Mouse (Mus musculus) forebrain, embryonic 15.5 days (tissue): Measurements from ENCODE around the gene Ssu72. TPM values are rescaled to one million over a fixed set of nuclear protein-coding genes. Genes with fewer than 3 reads are reported as not detected.
A peak's percentile ranks its signal among the peaks of the same experiment; 100 is the strongest.

ENCODE experiments used
- ATAC-seq: fragments of 200-750 bp; cut with Nextera tagmentation; replicated peaks from 2 replicates; pipeline ENCODE4 v1.8.0; 2017; ENCODE audit warnings: mild to moderate bottlenecking, moderate TSS enrichment, moderate library complexity
- H3K27ac ChIP-seq: fragments of 300-500 bp; sonication (generic); replicated peaks from 2 replicates; pipeline ENCODE4 v1.5.1; 2015; ENCODE audit warnings: mild to moderate bottlenecking, inconsistent platforms
- H3K27me3 ChIP-seq: fragments of 300-500 bp; sonication (generic); 2 replicates; pipeline ENCODE4 v1.6.1; 2015; ENCODE audit warnings: inconsistent platforms
- H3K36me3 ChIP-seq: fragments of 300-500 bp; sonication (generic); 2 replicates; pipeline ENCODE4 v1.6.1; 2015; ENCODE audit warnings: mild to moderate bottlenecking, inconsistent platforms
- H3K4me1 ChIP-seq: fragments of 300-500 bp; sonication (generic); 2 replicates; pipeline ENCODE4 v1.6.1; 2015; ENCODE audit warnings: inconsistent platforms
- H3K4me2 ChIP-seq: fragments of 300-500 bp; sonication (generic); replicated peaks from 2 replicates; pipeline ENCODE4 v1.6.1; 2015; ENCODE audit warnings: mild to moderate bottlenecking, inconsistent platforms
- H3K4me3 ChIP-seq: fragments of 300-500 bp; sonication (generic); 2 replicates; pipeline ENCODE4 v1.5.1; 2015; ENCODE audit warnings: mild to moderate bottlenecking, inconsistent platforms
- H3K9ac ChIP-seq: fragments of 300-500 bp; sonication (generic); replicated peaks from 2 replicates; pipeline ENCODE4 v1.6.1; 2015; ENCODE audit warnings: mild to moderate bottlenecking, inconsistent platforms
- H3K9me3 ChIP-seq: fragments of 300-500 bp; sonication (generic); 2 replicates; pipeline ENCODE4 v1.6.1; 2016; ENCODE audit warnings: inconsistent platforms
- WGBS: fragments of 180-500 bp; shearing (Covaris S2); methylation state at CpG from one replicate; pipeline ENCODE4 v1.1.7; 2015; ENCODE audit warnings: mixed read lengths; 5-methylcytosine and 5-hydroxymethylcytosine counted together
- polyA plus RNA-seq: library from polyadenylated mRNA; unstranded; fragments of >200 nt; fragmentation: Nextera tagmentation; extraction: Ambion mirVana; gene quantifications from 2 replicates; pipeline ENCODE4 v1.2.1, GENCODE M21; 2015

Gene Ssu72
- polyA plus RNA-seq, 1 experiment from 2014 or later, result 144 TPM

DNA sequence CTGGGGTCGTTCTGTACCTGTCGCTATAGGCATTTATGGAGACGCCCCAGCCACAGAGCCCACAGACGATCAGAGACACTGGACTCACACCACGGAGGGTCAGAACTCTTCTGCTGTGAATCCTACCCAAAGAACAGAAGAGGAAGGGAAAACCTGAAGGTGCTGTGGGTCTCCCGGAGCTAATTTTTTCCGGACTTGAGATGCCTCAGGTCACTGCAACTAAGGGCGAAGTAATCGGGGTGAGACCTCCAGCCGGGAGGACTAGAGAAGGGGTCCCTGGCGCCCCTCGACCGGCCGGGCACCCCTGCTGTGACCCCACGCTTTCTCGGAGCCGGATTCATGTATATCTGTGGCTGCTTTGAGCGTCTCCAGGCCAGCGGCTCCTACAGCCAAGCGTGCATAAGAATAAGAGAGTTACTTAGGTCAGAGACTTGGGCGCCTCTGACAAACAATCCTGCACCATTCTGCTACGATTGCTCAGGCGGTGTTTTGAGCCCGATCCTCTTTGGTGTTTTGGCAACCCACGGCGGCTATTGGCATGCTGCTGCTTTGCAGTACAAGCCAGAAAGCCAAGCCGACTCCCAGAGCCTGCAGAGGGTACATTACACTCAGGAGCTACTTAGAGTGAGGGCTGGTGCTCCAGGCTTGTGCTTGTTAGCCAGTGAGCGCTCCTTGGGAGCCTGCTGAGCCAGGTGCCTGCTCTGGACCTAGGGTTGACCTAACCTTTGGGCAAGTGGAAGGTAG is 56.9 kb downstream of the Ssu72 start:
- Histone ChIP-seq H3K27me3 (no peaks in the 10 kb centered on the region), H3K4me1 (peaks cover 28% of the 10 kb centered on the region), H3K9me3 (no peaks in the 10 kb centered on the region), H3K4me2 (peak overlapping the region; percentile 98), H3K9ac (peak overlapping the region; percentile 73), H3K27ac (no peak overlapping the region), H3K36me3 (peaks cover 3% of the 10 kb centered on the region), H3K4me3 (peak overlapping the region; percentile 89)
- WGBS, result 1% methylated on average over 28 of the region's 28 CpGs
- ATAC-seq, result 0 out of 2 replicates have a peak, but pooled peaks have one; percentile 21

DNA sequence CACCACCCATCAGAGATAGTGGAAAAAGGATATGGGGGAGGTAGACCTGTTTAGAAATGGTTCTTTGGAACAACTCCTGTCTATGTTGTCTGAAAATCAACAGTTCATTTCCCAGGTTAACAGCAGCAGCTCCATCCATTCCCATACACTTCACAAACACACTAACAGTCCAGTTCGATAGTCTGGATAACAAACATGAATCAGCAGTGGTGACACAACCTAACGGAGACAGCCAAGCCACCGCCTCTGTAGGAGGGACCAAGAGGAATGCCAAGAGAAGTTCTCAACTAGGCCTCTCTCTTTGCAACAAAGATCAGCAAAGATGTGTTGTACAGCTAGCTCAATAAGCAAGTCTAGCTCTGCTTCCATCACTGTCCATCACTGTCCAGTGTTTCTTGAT is 57.8 kb downstream of the Ssu72 start:
- Histone ChIP-seq H3K9me3 (no peaks in the 10 kb centered on the region), H3K4me1 (peaks cover 28% of the 10 kb centered on the region), H3K4me2 (no peak overlapping the region; the same call in 1 of the 2 replicates), H3K9ac (no peak overlapping the region), H3K27me3 (no peaks in the 10 kb centered on the region), H3K4me3 (no peak overlapping the region), H3K36me3 (0 out of 2 replicates have a peak, but pooled peaks cover 1% of the 10 kb centered on the region), H3K27ac (no peak overlapping the region)
- WGBS, result 93% methylated on average over 3 of the region's 3 CpGs
- no peak for ATAC-seq

DNA sequence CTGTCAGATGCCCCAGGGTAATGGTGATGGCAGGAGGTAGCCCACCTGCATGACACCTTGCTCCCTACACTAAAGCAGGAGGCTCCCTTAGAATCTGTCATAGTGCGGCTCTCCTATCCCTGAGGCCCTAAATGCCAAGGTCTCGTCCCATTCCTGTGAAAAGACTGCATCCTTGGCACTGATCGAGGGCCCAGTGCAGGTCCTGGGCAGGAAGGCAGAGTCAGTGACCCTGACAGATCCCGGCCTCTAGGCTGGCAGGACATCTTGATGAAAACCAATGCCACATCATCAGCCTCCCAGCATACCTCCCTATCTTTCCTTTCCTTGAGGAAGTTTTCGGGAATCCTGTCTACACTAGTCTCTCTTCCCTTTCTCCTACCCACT is 64.9 kb downstream of the Ssu72 start:
- Histone ChIP-seq H3K4me1 (peaks cover 22% of the 10 kb centered on the region), H3K4me2 (peak overlapping the region; percentile 79), H3K4me3 (peak overlapping the region; percentile 49), H3K9me3 (no peaks in the 10 kb centered on the region), H3K9ac (peak overlapping the region; percentile 69), H3K36me3 (no peaks in the 10 kb centered on the region), H3K27me3 (0 out of 2 replicates have a peak, but pooled peaks cover 8% of the 10 kb centered on the region), H3K27ac (no peak overlapping the region)
- ATAC-seq, result no peak
- WGBS, result 61% methylated on average over 5 of the region's 5 CpGs

DNA sequence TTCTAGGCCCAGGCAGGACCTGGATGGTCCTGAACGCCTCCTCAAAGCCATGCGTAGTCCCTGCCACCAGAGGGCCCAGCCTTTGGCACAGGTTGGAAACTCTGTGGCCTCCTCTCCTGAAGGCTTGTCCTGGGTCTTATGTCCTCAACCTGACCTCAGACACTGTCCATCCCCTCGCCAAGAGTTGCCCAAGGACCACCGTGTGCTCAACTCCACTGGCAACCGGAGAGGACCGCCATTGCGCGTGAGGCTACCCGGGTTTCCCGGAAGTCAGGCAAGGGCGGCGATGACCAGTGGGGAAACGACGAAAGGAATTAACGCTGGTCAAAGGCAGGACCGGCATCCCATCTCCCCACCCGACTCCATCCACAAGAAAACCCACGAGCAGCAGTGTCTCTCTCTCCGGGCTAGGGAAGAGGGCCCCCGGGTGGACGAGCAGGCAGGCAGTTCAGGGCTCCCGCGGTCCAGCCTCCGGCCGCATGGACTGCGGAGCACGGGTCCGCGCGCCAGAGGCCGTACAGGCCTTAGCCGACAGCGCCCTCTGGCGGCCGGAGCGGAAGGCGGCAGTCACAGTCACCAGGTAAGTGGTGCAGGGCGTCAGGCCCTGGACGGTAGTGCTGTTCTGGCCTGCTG is 65.4 kb downstream of the Ssu72 start:
- Histone ChIP-seq H3K36me3 (no peaks in the 10 kb centered on the region), H3K27ac (no peak overlapping the region), H3K9me3 (no peaks in the 10 kb centered on the region), H3K4me1 (peaks cover 28% of the 10 kb centered on the region), H3K4me2 (peak overlapping the region; percentile 79), H3K27me3 (0 out of 2 replicates have a peak, but pooled peaks cover 8% of the 10 kb centered on the region), H3K4me3 (peak overlapping the region; percentile 49), H3K9ac (peak overlapping the region; percentile 69)
- ATAC-seq, result peak; percentile 85
- under 1% methylated on average over 39 of the region's 39 CpGs for WGBS

DNA sequence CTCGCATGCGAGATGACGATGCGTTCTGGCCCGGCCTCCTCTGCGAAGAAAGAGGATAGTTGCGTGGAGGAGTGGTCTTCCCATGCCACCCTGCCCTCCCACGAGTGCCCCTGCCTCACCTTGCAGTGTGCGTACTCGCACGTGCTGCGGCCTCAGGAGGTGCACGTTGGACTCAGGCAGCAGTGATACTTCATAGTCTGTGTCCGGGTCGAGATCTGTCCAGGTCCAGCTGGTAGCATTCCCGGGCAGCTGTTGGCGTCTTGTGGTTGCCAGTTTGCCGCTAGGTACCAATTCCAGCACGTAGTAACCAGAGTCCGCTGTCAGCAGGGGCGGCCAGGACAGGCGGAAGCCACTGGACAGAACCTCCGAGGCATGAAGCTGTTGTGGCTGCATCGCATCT is 66.0 kb downstream of the Ssu72 start:
- Histone ChIP-seq H3K4me2 (peak overlapping the region; percentile 79), H3K36me3 (no peaks in the 10 kb centered on the region), H3K27me3 (0 out of 2 replicates have a peak, but pooled peaks cover 8% of the 10 kb centered on the region), H3K9me3 (no peaks in the 10 kb centered on the region), H3K27ac (no peak overlapping the region), H3K9ac (peak overlapping the region; percentile 69), H3K4me1 (peaks cover 34% of the 10 kb centered on the region), H3K4me3 (peak overlapping the region; percentile 49)
- ATAC-seq, result peak; percentile 38
- WGBS, result 37% methylated on average over 24 of the region's 24 CpGs

DNA sequence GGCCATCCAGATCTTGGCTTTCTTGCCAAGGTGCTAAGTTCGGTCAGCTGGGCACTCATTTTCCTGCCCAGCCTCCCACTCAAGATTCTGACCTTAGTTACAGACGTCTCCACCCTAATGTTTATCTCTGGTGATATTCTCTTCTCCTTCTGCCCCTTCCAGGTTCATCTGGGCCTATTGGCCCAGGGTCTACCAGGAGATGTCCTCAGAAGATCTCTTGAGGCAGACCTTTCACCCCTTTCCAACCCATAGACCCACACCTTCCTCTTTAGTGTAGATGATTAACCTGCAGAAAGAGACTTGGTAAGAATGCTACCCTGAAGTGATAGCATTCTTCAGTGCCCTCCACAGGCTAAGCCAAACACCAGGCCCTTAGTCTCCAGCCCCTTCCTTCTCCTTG is 67.1 kb downstream of the Ssu72 start:
- no peak overlapping the region for H3K9ac ChIP-seq

DNA sequence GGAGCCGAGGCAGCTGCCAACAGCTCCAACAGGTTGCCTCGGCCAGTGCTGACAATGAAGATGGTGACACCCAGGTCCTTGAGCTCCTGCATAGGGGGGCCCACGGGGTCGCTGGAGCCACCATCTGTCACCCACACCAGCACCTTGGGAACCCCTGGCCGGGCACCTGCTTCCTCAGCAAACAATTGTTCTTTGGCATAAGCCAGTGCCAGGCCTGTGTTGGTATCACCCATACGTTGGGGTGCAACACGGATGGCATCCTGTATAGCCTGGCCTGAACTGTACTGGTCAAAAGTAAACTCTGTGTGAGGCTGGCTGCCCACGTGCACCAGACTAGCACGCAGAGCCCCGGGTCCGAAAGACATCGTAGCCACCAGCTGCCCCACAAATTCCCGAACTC is 68.2 kb downstream of the Ssu72 start:
- no peak overlapping the region for H3K4me3 ChIP-seq
- WGBS, result 86% methylated on average over 13 of the region's 13 CpGs
- H3K9ac ChIP-seq, result no peak overlapping the region
- peaks cover 36% of the 10 kb centered on the region for H3K4me1 ChIP-seq
- H3K27ac ChIP-seq, result no peak overlapping the region
- ATAC-seq, result no peak
- H3K27me3 ChIP-seq, result 0 out of 2 replicates have a peak, but pooled peaks cover 8% of the 10 kb centered on the region
- no peaks in the 10 kb centered on the region for H3K36me3 ChIP-seq
- H3K9me3 ChIP-seq, result no peaks in the 10 kb centered on the region
- no peak overlapping the region for H3K4me2 ChIP-seq

More for the DNA sequence above, 67.1 kb downstream of the Ssu72 start:
- no peak for ATAC-seq
- Histone ChIP-seq H3K9me3 (no peaks in the 10 kb centered on the region), H3K27me3 (0 out of 2 replicates have a peak, but pooled peaks cover 8% of the 10 kb centered on the region), H3K4me1 (peaks cover 36% of the 10 kb centered on the region), H3K36me3 (no peaks in the 10 kb centered on the region), H3K4me3 (no peak overlapping the region), H3K27ac (no peak overlapping the region), H3K4me2 (no peak overlapping the region)
- WGBS, result 85% methylated on average over 2 of the region's 2 CpGs

DNA sequence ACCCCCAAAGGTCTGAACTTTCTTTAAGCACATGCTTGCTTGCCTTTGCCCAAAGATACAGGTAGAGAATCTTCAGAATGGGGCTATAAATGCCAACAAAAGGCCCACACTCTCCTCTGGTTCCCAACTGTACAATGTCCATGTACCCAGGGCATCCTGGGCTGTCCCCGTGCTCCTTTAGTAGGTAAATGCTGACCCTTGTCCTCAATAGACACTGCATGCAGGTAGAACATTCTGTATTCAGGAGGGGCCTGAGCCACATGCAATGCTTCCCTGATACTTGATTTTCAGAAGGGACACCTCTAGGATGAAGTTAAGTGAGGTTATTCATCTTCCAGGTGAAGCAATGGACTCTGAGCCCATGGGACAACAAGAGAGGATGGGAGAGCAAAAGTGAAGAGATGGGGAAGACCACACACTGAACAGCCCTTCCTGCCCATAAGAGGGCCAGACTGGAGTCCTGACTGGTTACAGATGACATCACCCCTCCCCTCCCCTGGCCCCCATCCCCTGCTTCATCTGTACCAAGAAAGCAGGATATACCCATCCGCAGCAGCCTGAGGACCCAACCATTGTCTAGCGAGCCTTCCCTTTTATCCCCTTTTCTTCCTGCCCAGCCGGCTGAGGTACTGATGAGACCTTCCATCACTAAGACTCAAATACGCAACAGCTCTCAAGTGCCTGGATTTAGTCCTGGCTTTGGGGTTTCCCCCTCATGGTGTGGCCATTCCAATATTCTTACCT is 68.9 kb downstream of the Ssu72 start:
- Histone ChIP-seq H3K9me3 (no peaks in the 10 kb centered on the region), H3K4me1 (peaks cover 36% of the 10 kb centered on the region), H3K4me3 (peak overlapping the region; percentile 46), H3K27me3 (0 out of 2 replicates have a peak, but pooled peaks cover 8% of the 10 kb centered on the region), H3K4me2 (peak overlapping the region; percentile 66), H3K27ac (no peak overlapping the region), H3K36me3 (no peaks in the 10 kb centered on the region), H3K9ac (no peak overlapping the region)
- 34% methylated on average over 5 of the region's 5 CpGs for WGBS
- no peak for ATAC-seq

DNA sequence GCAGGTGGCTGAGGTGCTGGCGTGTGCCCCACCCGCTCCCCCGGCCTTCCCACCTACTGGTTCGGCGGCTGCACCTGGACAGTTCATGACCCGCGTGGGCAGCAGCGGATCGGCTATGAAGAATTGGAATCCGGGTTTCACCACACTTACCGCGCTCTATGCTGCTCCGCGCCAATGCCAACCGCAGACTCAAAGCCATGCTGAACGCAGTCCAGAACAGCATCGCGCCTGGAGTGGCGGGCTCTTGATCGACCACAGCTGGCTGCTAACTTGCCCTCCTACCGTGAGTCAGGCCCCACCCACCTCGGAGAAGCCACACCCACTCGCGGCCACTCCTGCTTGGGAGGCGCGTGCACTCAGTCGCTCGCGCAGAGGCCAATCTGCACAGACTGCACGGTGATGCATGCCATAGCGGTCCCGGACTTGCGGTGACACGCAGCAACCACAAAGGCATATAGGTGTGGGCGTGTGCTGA is 69.7 kb downstream of the Ssu72 start, which contains the start of gene Vwa1:
Gene Vwa1 (minus strand): TSS at position 419 of the 475 bp plus-strand sequence.
- ATAC-seq, result peak; percentile 71
- peak within 1 kb of the TSS; percentile 53 for H3K9ac ChIP-seq
- H3K9me3 ChIP-seq, result no peaks in the 10 kb centered on the region
- H3K4me2 ChIP-seq, result peak within 1 kb of the TSS; percentile 66
- H3K27ac ChIP-seq, result peak within 1 kb of the TSS; percentile 36; the same call in 1 of the 2 replicates
- 1% methylated on average over 35 of the region's 35 CpGs for WGBS
- H3K27me3 ChIP-seq, result 0 out of 2 replicates have a peak, but pooled peaks cover 8% of the 10 kb centered on the region
- peak within 1 kb of the TSS; percentile 46 for H3K4me3 ChIP-seq
- no peaks in the 10 kb centered on the region for H3K36me3 ChIP-seq
- H3K4me1 ChIP-seq, result peaks cover 36% of the 10 kb centered on the region

DNA sequence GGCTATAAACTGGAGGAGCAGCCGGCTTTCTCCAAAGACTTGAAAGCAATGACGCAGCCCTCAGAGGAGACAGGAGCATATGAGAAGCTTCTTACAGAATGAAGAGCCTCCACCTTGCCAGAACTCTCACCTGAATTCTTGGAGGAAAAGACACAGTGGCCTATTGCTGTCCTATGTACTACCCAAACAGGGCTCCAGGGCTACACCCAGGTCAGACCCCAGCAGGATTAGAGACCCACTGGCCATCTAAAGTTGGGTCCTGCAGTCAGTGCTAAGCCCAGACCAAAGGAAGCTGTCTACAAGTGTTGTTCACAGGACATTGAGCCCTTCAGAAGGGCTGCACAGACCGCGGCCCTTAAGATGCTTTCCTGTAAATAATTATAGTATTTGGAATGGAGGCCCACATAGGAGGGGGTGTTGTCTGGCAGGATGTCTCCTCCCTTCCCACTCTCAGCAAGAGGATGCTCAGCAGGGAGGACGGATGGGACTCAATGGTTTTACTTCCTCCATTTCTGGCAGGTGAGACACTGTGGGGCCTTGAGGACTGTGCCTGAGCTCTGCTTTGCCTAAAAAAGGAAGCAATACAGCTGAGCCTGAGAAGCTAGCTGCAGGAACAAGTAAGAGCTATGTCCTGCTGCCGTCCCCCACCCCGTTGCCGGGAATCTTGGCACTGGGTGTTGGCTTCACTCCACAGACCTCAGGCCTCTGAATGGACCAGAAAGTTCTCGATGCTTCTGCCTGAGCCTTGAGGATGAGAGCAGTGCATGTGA is 70.6 kb downstream of the Ssu72 start:
- no peaks in the 10 kb centered on the region for H3K9me3 ChIP-seq
- ATAC-seq, result no peak
- H3K27ac ChIP-seq, result no peak overlapping the region; the same call in 1 of the 2 replicates
- peak overlapping the region; percentile 66 for H3K4me2 ChIP-seq
- no peaks in the 10 kb centered on the region for H3K36me3 ChIP-seq
- H3K9ac ChIP-seq, result peak overlapping the region; percentile 53
- H3K27me3 ChIP-seq, result 0 out of 2 replicates have a peak, but pooled peaks cover 8% of the 10 kb centered on the region
- H3K4me3 ChIP-seq, result peak overlapping the region; percentile 46
- peaks cover 28% of the 10 kb centered on the region for H3K4me1 ChIP-seq
- WGBS, result 47% methylated on average over 9 of the region's 9 CpGs

DNA sequence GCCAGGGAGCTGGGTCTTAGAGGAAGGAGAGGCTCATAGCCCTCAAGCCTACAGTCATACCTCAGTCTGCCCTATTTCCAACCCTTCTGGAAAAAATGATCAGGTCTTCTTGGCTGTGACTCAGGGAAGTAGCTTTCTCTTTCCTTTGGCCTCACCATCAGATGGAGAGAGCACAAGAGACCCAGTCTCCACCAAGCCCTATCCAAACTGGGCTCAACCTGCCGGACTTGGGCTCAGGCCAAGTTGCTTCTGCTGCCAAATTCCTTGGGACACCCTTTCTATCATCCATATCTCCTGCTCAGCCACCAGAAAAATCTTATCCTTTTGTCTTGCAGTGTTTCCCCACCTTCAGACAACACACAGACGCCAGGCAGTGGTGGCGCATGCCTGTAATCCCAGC is 71.3 kb downstream of the Ssu72 start:
- 0 out of 2 replicates have a peak, but pooled peaks cover 8% of the 10 kb centered on the region for H3K27me3 ChIP-seq
- no peak overlapping the region for H3K4me3 ChIP-seq
- H3K9ac ChIP-seq, result no peak overlapping the region
- no peak overlapping the region for H3K27ac ChIP-seq
- peaks cover 23% of the 10 kb centered on the region for H3K4me1 ChIP-seq
- no peak for ATAC-seq
- H3K9me3 ChIP-seq, result no peaks in the 10 kb centered on the region
- H3K36me3 ChIP-seq, result no peaks in the 10 kb centered on the region
- WGBS, result 62% methylated on average over 3 of the region's 3 CpGs
- no peak overlapping the region for H3K4me2 ChIP-seq
